Mouse (Mus musculus) mesoderm, embryonic 11.5 days (tissue): Measurements from ENCODE around the gene Iqce.
A peak's percentile ranks its signal among the peaks of the same experiment; 100 is the strongest.

ENCODE experiments used
- DNase-seq: peaks from one replicate; pipeline ENCODE4 v3.0.0-alpha.2; 2012; ENCODE audit warnings: low read depth, low spot score

Gene Iqce

GRCm38 (mm10) chr5:140661875-140662643, 40.1 kb downstream of the Iqce start:
- DNase-seq: no peak

- no peak for DNase-seq
Observed at GRCm38 (mm10) chr5:140661427-140661826, 40.8 kb downstream of the Iqce start.

- DNase-seq: no peak
Observed at GRCm38 (mm10) chr5:140660398-140660797, 41.8 kb downstream of the Iqce start.

- no peak for DNase-seq
Observed at GRCm38 (mm10) chr5:140659607-140660272, 42.4 kb downstream of the Iqce start.

DNA sequence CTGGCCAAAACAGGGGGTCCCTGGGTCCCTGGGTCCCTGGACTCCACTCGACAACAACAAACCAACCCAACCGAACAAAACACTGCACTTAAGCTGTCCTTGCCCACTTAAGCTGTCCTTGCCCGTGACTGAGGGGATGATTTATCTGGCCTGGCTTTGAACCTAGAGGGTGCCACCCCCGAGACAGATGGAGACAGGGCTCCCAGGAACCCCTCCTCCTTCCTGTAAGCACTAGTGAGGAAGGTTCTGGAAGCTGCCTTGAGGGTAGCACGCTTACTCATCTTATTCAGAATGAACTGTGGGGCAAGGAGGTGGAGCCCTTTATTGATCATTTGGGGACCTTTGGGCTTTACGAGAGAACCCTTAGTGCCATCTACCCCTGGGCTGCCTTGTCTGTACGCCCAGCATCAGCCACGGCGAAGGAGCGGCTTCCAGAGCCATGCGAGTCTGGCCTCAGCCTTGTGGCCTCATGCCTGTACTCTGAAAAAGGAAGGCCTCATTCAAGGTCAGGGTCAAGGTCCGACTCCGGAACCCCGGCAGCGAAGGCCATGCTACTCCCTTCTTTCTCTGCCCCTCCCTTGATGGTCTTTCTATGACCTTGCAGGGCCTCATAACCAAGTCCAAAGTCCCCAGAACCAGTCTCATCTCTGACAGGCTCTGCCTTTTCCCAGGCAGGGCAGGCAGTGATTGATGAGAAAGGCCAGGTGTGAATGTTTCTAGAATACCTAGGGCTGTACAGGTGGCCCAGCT, 47.9 kb downstream of the Iqce start:
- DNase-seq: no peak

GRCm38 (mm10) chr5:140652587-140652986, 49.6 kb downstream of the Iqce start:
- no peak for DNase-seq

DNA sequence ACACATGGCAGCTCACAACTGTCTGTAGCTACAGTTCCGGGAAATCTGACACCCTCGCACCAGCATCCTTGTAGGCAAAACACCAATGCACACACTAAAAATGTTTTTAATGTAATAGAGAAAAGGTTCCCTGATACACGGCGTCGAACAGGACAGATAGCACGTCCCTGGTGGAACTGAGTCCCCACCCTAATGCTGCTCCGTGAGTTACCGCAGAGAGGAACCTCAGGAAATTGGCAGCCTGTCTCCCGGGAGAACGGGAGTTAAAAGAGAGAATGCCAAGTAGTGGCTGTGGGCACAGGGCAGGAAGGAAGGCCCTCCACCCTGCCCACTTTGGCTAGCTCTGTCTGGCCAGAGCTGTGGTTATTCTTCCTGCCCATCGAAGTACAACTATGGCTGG, 50.9 kb downstream of the Iqce start:
- DNase-seq: no peak

DNA sequence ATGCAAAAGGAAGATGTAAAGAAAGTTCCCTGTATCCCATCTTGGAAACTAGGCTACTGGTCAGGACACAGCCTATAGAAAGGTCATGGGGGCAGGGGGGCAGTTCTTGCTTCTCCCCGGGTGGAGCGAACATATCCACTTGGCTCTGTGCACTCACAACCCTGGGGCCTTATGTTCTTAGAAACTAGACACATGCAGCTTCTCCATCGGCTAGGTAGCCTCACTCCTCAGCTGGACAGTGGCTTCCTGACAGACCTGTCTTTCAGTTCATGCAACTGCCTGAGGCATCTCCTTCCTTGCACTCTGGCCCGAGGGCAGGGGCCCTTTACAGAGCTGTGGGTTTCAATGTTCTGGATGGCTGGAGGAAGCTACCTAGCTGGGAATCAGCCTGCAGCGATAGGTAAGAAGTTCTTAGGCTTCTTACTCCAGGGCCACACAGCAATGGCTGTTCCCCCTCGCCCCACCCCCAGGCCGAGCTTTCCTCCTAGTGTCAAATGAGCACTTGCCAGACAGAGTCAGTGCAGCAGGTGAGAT, 52.2 kb downstream of the Iqce start:
- no peak for DNase-seq

DNA sequence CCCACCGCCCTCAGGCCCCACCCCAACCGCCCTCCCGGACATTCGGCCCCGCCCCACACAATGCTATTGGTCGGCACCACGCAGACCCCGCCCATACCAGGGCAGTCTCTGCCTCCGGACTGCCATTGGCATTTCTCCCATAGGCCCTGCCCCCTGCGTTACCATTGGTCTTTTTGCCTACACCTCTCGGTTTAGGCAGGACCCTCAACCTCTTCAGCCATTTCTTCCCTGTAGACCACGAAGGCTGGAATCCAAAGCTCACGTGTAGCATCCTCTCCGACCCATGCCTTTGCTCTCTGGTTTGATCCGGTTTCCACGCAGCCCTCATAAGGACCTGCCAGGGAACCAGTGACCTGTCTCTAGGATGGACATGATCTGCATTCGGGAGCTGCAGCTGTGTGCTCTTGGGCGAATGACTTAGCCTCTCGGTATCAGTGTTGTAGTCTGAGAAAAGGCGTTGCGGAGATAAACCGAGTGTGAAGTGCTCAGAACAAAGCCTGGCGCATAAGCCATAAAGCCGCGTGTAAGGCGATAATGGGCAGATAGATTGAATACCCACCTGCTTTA, 53.0 kb downstream of the Iqce start:
- DNase-seq: peak; percentile 98

- DNase-seq: peak; percentile 36
Observed at GRCm38 (mm10) chr5:140648519-140649100, 53.6 kb downstream of the Iqce start, which contains the start of gene Ttyh3. Gene Ttyh3 (minus strand): TSS chr5:140649031.

DNA sequence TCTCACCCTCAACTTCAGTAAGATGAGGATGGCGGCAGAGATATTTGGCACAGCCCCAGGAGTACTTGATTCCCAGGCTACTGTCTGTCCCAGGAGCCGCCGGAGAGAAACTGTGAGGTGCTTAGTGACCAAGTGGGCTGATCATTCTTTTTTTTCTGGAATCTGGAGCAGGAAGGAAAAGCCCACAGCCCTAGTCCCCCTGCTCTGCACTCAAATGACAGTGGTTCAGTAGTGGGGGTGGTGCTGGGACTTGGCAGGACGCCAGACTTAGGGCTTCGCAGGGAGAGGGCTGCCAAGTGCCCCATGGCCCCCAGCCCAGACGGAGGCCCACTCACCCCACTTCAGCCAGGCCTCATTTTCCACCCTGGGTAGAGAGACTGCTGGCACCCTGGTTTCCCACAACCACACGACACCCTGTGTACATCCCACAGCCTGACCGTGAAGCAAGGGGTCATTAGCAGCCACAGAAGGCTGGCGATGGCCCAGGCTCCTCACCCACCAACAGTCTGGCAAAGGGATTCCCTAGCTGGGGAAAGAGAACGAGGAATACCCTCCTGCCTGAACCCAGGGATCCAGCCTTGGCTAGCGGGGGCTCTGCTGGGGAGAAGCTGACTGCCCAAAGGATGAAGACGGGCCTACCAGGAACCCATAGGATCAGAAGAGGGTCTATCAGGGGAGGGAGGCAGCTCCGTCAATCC, 54.2 kb downstream of the Iqce start:
- peak; percentile 63 for DNase-seq

DNA sequence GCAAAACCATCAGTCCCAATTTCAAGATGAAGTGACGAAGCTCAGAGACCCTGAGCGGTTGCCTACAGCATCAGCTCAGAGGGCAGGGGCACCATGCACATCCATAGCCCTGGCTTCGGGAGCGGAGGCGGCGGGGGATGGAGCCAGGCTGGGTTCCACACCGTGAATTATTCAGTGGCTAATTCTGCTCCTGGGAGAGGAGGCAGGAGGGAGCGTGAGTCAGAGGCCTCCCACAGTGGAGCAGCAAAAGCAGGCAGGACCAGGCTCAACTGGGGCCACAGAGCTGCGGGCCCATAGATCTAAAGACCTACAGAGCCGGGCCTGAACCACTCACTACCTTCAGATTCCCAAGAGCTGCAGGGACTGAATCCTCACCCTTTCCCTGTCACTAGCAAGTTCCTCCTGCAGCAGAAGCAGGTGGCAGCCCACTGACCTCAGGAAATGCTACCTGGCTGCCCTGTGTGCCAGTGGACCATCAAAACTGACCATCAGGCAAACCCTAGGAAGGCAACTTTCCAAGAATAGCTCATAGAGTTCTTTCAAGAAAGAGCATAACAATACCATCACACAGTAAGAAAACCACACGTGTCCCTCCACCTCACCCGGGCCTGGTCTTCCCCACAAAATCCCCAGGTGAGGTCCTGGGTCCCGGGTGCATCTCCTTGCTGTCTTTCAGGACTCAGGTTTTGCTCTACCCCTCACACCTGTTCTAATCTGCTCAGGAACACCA, 55.0 kb downstream of the Iqce start:
- DNase-seq: no peak

GRCm38 (mm10) chr5:140646171-140646570, 56.0 kb downstream of the Iqce start:
- DNase-seq: no peak

- no peak for DNase-seq
Observed at GRCm38 (mm10) chr5:140645454-140645853, 56.7 kb downstream of the Iqce start.

- DNase-seq: no peak
Observed at GRCm38 (mm10) chr5:140644702-140645201, 57.4 kb downstream of the Iqce start.

- no peak for DNase-seq
Observed at GRCm38 (mm10) chr5:140644263-140644662, 57.9 kb downstream of the Iqce start.

DNA sequence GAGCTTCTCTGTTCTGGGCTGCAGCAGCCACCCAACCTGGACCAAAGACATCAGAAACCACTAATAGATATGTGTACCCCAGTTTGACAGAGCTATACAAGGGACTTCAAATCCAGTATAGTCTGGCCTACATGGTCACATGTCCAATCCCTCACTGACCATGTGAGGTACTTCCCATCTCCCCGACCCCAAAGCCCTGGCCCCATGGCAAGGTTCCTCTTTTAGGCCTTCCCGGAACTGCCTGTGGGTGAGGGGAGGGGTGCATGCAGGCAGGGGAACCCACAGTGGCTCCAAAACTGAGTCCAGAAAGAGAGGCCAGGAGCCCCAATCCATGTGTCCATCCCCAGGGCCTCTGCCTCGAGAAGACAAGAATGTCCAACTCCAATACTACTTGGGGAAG, 60.1 kb downstream of the Iqce start:
- DNase-seq: no peak

GRCm38 (mm10) chr5:140641254-140641928, 60.8 kb downstream of the Iqce start:
- DNase-seq: peak; percentile 62

- DNase-seq: no peak
Observed at GRCm38 (mm10) chr5:140640812-140641211, 61.4 kb downstream of the Iqce start.
